Comparison of ENCODE assay signal across 10 mouse cellular contexts in the genomic region with DNA sequence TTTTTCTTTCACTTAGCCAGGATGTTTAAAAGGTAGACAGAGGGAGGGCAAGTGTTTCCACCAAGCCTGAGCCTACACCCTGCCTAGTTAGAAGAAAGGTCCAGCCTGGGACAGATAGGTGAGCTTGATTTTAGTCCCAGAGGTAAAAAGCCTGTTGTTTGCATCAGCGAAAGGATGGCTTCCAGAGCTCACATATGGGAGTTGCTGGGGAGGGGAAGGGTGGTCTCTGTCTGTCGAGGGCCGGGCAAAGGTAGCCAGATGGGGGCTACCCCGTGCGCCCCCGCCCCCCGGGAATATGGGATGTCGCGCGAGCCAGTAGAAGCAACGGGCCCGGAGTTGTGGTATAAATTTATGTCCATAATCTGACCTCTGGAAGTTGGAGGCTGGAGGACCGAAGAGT. TPM values are rescaled to one million over a fixed set of nuclear protein-coding genes. Genes with fewer than 3 reads are reported as not detected.
DNase-seq lines count a peak whose midpoint lies in the region; ATAC-seq and TF ChIP-seq lines count a peak whose summit lies in the region.
"Had no signal": no experiment of that assay in that cellular context is flagged by ENCODE, and none has a peak within 500 bp of the region (broad histone marks: within the 10 kb centered on the region; RNA-seq: fewer than 3 reads in every experiment).

No protein-coding gene starts in this region.

- H3K9ac ChIP-seq in lung, postnatal 0 days (replicated peaks; ENCODE audit: low read depth), result no peak overlapping the region
- no peak overlapping the region for H3K9ac ChIP-seq in hindbrain, embryonic 11.5 days (ENCODE audit: low read depth, low read length)
- H3K9ac ChIP-seq in midbrain, embryonic 11.5 days (ENCODE audit: low read length), result no peak overlapping the region

- H3K4me2 ChIP-seq in lung, postnatal 0 days (replicated peaks; ENCODE audit: low read depth, low read length), result peak overlapping the region; percentile 48; the same call in 1 of the 2 replicates
- peak overlapping the region; percentile 35 for H3K4me2 ChIP-seq in hindbrain, embryonic 11.5 days (replicated peaks; ENCODE audit: low read depth, low read length)
- H3K4me2 ChIP-seq in midbrain, embryonic 11.5 days, result peak overlapping the region; percentile 55; the same call in 1 of the 2 replicates

- DNase-seq in lung, postnatal 0 days (ENCODE audit: low spot score), result no peak
- no peak for DNase-seq in lung, adult 2 months
- no peak for DNase-seq in hindbrain, embryonic 11.5 days (ENCODE audit: low spot score)
- peak; percentile 92 for DNase-seq in midbrain, embryonic 11.5 days (ENCODE audit: low spot score, missing footprints)
- no peak for DNase-seq in layer of hippocampus, adult 9-11 months
- DNase-seq in cerebellum, adult 11-12 months, result no peak
- no peak for DNase-seq in spleen, postnatal 10 days (ENCODE audit: low spot score in 2 of 2)
- DNase-seq: heart, postnatal 10 days had no signal

- no peaks in the 10 kb centered on the region for H3K36me3 ChIP-seq in lung, postnatal 0 days (ENCODE audit: insufficient read depth, low read length)
- no peaks in the 10 kb centered on the region for H3K36me3 ChIP-seq in hindbrain, embryonic 11.5 days (ENCODE audit: control insufficient read depth, insufficient read depth, low read length)
- H3K36me3 ChIP-seq in midbrain, embryonic 11.5 days (ENCODE audit: control insufficient read depth, insufficient read depth, low read length), result no peaks in the 10 kb centered on the region

- H3K4me1 ChIP-seq in lung, postnatal 0 days (ENCODE audit: insufficient read depth, low read depth, low read length), result peaks cover 5% of the 10 kb centered on the region; the same call in 1 of the 2 replicates
- peaks cover 2% of the 10 kb centered on the region; the same call in 1 of the 2 replicates for H3K4me1 ChIP-seq in lung, adult 2 months (ENCODE audit: control insufficient read depth, insufficient read depth, low read length)
- H3K4me1 ChIP-seq in hindbrain, embryonic 11.5 days (replicated peaks; ENCODE audit: control insufficient read depth, insufficient read depth, low read length), result 0 out of 2 replicates have a peak, but pooled peaks cover 9% of the 10 kb centered on the region
- peaks cover 15% of the 10 kb centered on the region for H3K4me1 ChIP-seq in midbrain, embryonic 11.5 days (ENCODE audit: control insufficient read depth, insufficient read depth, low read length)

- no peak for ATAC-seq in lung, postnatal 0 days
- no peak for ATAC-seq in hindbrain, embryonic 11.5 days (ENCODE audit: low FRiP score)
- no peak for ATAC-seq in midbrain, embryonic 11.5 days (ENCODE audit: low FRiP score)

- H3K4me3 ChIP-seq in lung, postnatal 0 days (ENCODE audit: low read depth, low read length), result no peak overlapping the region
- no peak overlapping the region for H3K4me3 ChIP-seq in lung, adult 2 months (replicated peaks; ENCODE audit: extremely low read depth, low read depth, low read length)
- H3K4me3 ChIP-seq in hindbrain, embryonic 11.5 days (ENCODE audit: low read depth, low read length), result peak overlapping the region; percentile 18
- H3K4me3 ChIP-seq in midbrain, embryonic 11.5 days (ENCODE audit: low read depth, low read length), result peak overlapping the region; percentile 28
- H3K4me3 ChIP-seq: left cerebral cortex, adult 2 months; megakaryocyte, embryonic 14.5 days had no signal

- WGBS in lung, postnatal 0 days, result 3% methylated on average over 13 of the region's 13 CpGs
- WGBS in lung, adult 2 months, result 10% methylated on average over 13 of the region's 13 CpGs
- WGBS in hindbrain, embryonic 11.5 days, result 2% methylated on average over 13 of the region's 13 CpGs
- WGBS in midbrain, embryonic 11.5 days, result 3% methylated on average over 13 of the region's 13 CpGs

- no peak for TF ChIP-seq EP300 in lung, postnatal 0 days (IDR thresholded peaks at IDR 0.05)

- H3K27me3 ChIP-seq in lung, postnatal 0 days (replicated peaks; ENCODE audit: insufficient read depth, low read length), result peaks cover 70% of the 10 kb centered on the region
- H3K27me3 ChIP-seq in hindbrain, embryonic 11.5 days (ENCODE audit: control insufficient read depth, insufficient read depth, low read length), result peaks cover 76% of the 10 kb centered on the region
- peaks cover 72% of the 10 kb centered on the region for H3K27me3 ChIP-seq in midbrain, embryonic 11.5 days (ENCODE audit: control insufficient read depth, insufficient read depth, low read length)

- H3K9me3 ChIP-seq in lung, postnatal 0 days (ENCODE audit: low read length), result no peaks in the 10 kb centered on the region
- H3K9me3 ChIP-seq in hindbrain, embryonic 11.5 days (ENCODE audit: control insufficient read depth, low read length), result no peaks in the 10 kb centered on the region
- no peaks in the 10 kb centered on the region for H3K9me3 ChIP-seq in midbrain, embryonic 11.5 days (ENCODE audit: control insufficient read depth, low read length)
- H3K9me3 ChIP-seq: megakaryocyte, embryonic 14.5 days had no signal

- no peak for TF ChIP-seq CTCF in lung, postnatal 0 days (IDR thresholded peaks at IDR 0.05)
- TF ChIP-seq CTCF in lung, adult 2 months (IDR thresholded peaks at IDR 0.05; ENCODE audit: insufficient read depth, low read length), result no peak

- no peak overlapping the region for H3K27ac ChIP-seq in lung, postnatal 0 days (ENCODE audit: low read length)
- no peak overlapping the region for H3K27ac ChIP-seq in hindbrain, embryonic 11.5 days (ENCODE audit: low read depth, low read length)
- H3K27ac ChIP-seq in midbrain, embryonic 11.5 days (ENCODE audit: low read depth, low read length), result no peak overlapping the region
- H3K27ac ChIP-seq: left cerebral cortex, adult 2 months had no signal

- no peak for TF ChIP-seq POLR2A in lung, adult 2 months (IDR thresholded peaks at IDR 0.05; ENCODE audit: borderline replicate concordance, extremely low read depth, low read depth, low read length)

RNA-seq across cellular contexts. Expression of gene Gdnf, which starts 4.3 kb away (rescaled TPM):
- polyA plus RNA-seq in lung, postnatal 0 days (2015; fragmentation: Nextera tagmentation; extraction: Ambion mirVana), result 0.30 and 0.33 TPM in 2 replicates
- polyA plus RNA-seq in lung, adult 2 months (2012; rRNA removed), result 3.3 and 3.4 TPM in 2 replicates
- polyA plus RNA-seq in hindbrain, embryonic 11.5 days (2014; fragmentation: Nextera tagmentation; extraction: Ambion mirVana), result 0.26 and 0.42 TPM in 2 replicates
- polyA plus RNA-seq in midbrain, embryonic 11.5 days (2014; fragmentation: Nextera tagmentation; extraction: Ambion mirVana), result 0.46 and 0.90 TPM in 2 replicates

Comparison
In these comparisons a context has a peak if more than half of its experiments do, and no peak if none do; other contexts are left out.
1. H3K4me3 ChIP-seq: peak in hindbrain, embryonic 11.5 days (single experiment) and midbrain, embryonic 11.5 days (single experiment); none in lung, postnatal 0 days (single experiment) and lung, adult 2 months (single experiment).
2. Peak in every context shown above with its lines, with median percentiles within 50 percentile points of each other: H3K4me2 ChIP-seq.